Mouse (Mus musculus): ENCODE results near the gene 4933417A18Rik. TPM values are rescaled to one million over a fixed set of nuclear protein-coding genes. Genes with fewer than 3 reads are reported as not detected.
A peak's percentile ranks its signal among the peaks of the same experiment; 100 is the strongest.
"Not testable (repeated sequence)": the region's sequence is repeated elsewhere in the genome, so short reads cannot be mapped to it uniquely, and the experiment has no call there.

Gene 4933417A18Rik
- polyA plus RNA-seq, 1 experiment from 2014 or later: not detected

GRCm38 (mm10) chr13:34934931-34935644 is 10.9 kb downstream of the 4933417A18Rik start:
- Histone ChIP-seq H3K4me1 (ENCODE audit: control insufficient read depth, insufficient read depth, low read length) (no peaks in the 10 kb centered on the region), H3K4me2 (ENCODE audit: low read length) (no peak overlapping the region), H3K9me3 (ENCODE audit: control insufficient read depth, low read length) (no peaks in the 10 kb centered on the region), H3K27ac (replicated peaks; ENCODE audit: low read depth, low read length) (no peak overlapping the region), H3K4me3 (replicated peaks; ENCODE audit: low read depth, low read length) (no peak overlapping the region), H3K36me3 (ENCODE audit: control insufficient read depth, insufficient read depth, low read length) (no peaks in the 10 kb centered on the region), H3K9ac (replicated peaks; ENCODE audit: low read length) (no peak overlapping the region), H3K27me3 (ENCODE audit: control insufficient read depth, insufficient read depth, low read length) (no peaks in the 10 kb centered on the region)
- ATAC-seq (ENCODE audit: low FRiP score, low TSS enrichment) (no peak), DNase-seq (peak; percentile 28)
- 80% methylated on average over 10 of the region's 10 CpGs for WGBS

- Histone ChIP-seq H3K4me1 (ENCODE audit: control insufficient read depth, insufficient read depth, low read length) (no peaks in the 10 kb centered on the region), H3K27me3 (ENCODE audit: control insufficient read depth, insufficient read depth, low read length) (no peaks in the 10 kb centered on the region), H3K4me2 (ENCODE audit: low read length) (no peak overlapping the region), H3K27ac (replicated peaks; ENCODE audit: low read depth, low read length) (no peak overlapping the region), H3K9ac (replicated peaks; ENCODE audit: low read length) (no peak overlapping the region), H3K9me3 (ENCODE audit: control insufficient read depth, low read length) (no peaks in the 10 kb centered on the region), H3K4me3 (replicated peaks; ENCODE audit: low read depth, low read length) (no peak overlapping the region), H3K36me3 (ENCODE audit: control insufficient read depth, insufficient read depth, low read length) (no peaks in the 10 kb centered on the region)
- DNase-seq: no peak
- no peak for ATAC-seq (ENCODE audit: low FRiP score, low TSS enrichment)
Measured at GRCm38 (mm10) chr13:34942370-34942769, 18.2 kb downstream of the 4933417A18Rik start.

GRCm38 (mm10) chr13:34951437-34951836 is 27.2 kb downstream of the 4933417A18Rik start:
- WGBS: 97% methylated on average over 2 of the region's 2 CpGs
- H3K9me3 ChIP-seq (ENCODE audit: control insufficient read depth, low read length); DNase-seq; H3K4me2 ChIP-seq (ENCODE audit: low read length); H3K27ac ChIP-seq (replicated peaks; ENCODE audit: low read depth, low read length); H3K4me1 ChIP-seq (ENCODE audit: control insufficient read depth, insufficient read depth, low read length); H3K36me3 ChIP-seq (ENCODE audit: control insufficient read depth, insufficient read depth, low read length); ATAC-seq (ENCODE audit: low FRiP score, low TSS enrichment); H3K9ac ChIP-seq (replicated peaks; ENCODE audit: low read length); H3K4me3 ChIP-seq (replicated peaks; ENCODE audit: low read depth, low read length); H3K27me3 ChIP-seq (ENCODE audit: control insufficient read depth, insufficient read depth, low read length): not testable (repeated sequence)

- no peak for ATAC-seq (ENCODE audit: low FRiP score, low TSS enrichment)
- WGBS: 88% methylated on average over 4 of the region's 4 CpGs
- Histone ChIP-seq H3K4me3 (replicated peaks; ENCODE audit: low read depth, low read length) (no peak overlapping the region), H3K27me3 (ENCODE audit: control insufficient read depth, insufficient read depth, low read length) (no peaks in the 10 kb centered on the region), H3K27ac (replicated peaks; ENCODE audit: low read depth, low read length) (no peak overlapping the region), H3K4me1 (ENCODE audit: control insufficient read depth, insufficient read depth, low read length) (no peaks in the 10 kb centered on the region), H3K9me3 (ENCODE audit: control insufficient read depth, low read length) (no peaks in the 10 kb centered on the region), H3K9ac (replicated peaks; ENCODE audit: low read length) (no peak overlapping the region), H3K4me2 (ENCODE audit: low read length) (no peak overlapping the region), H3K36me3 (ENCODE audit: control insufficient read depth, insufficient read depth, low read length) (no peaks in the 10 kb centered on the region)
- no peak for DNase-seq
Measured at GRCm38 (mm10) chr13:34956901-34957300, 32.7 kb downstream of the 4933417A18Rik start.

GRCm38 (mm10) chr13:34958158-34958557 is 33.9 kb downstream of the 4933417A18Rik start:
- not testable (repeated sequence) for H3K36me3 ChIP-seq (ENCODE audit: control insufficient read depth, insufficient read depth, low read length); ATAC-seq (ENCODE audit: low FRiP score, low TSS enrichment); H3K4me3 ChIP-seq (replicated peaks; ENCODE audit: low read depth, low read length); H3K4me1 ChIP-seq (ENCODE audit: control insufficient read depth, insufficient read depth, low read length); H3K27me3 ChIP-seq (ENCODE audit: control insufficient read depth, insufficient read depth, low read length); H3K9ac ChIP-seq (replicated peaks; ENCODE audit: low read length); H3K9me3 ChIP-seq (ENCODE audit: control insufficient read depth, low read length); H3K4me2 ChIP-seq (ENCODE audit: low read length); H3K27ac ChIP-seq (replicated peaks; ENCODE audit: low read depth, low read length)
- 76% methylated on average over 3 of the region's 3 CpGs for WGBS
- DNase-seq: peak; percentile 4

- no peaks in the 10 kb centered on the region for H3K36me3 ChIP-seq (ENCODE audit: control insufficient read depth, insufficient read depth, low read length)
- no peak overlapping the region for H3K9ac ChIP-seq (replicated peaks; ENCODE audit: low read length)
- peaks cover 8% of the 10 kb centered on the region; the same call in 1 of the 2 replicates for H3K27me3 ChIP-seq (ENCODE audit: control insufficient read depth, insufficient read depth, low read length)
- DNase-seq: no peak
- WGBS: 86% methylated on average over 4 of the region's 4 CpGs
- H3K9me3 ChIP-seq (ENCODE audit: control insufficient read depth, low read length): no peaks in the 10 kb centered on the region
- H3K4me1 ChIP-seq (ENCODE audit: control insufficient read depth, insufficient read depth, low read length): 0 out of 2 replicates have a peak, but pooled peaks cover 3% of the 10 kb centered on the region
- no peak for ATAC-seq (ENCODE audit: low FRiP score, low TSS enrichment)
- no peak overlapping the region for H3K4me2 ChIP-seq (ENCODE audit: low read length)
- no peak overlapping the region for H3K4me3 ChIP-seq (replicated peaks; ENCODE audit: low read depth, low read length)
- H3K27ac ChIP-seq (replicated peaks; ENCODE audit: low read depth, low read length): no peak overlapping the region
Measured at GRCm38 (mm10) chr13:34960996-34961770, 37.0 kb downstream of the 4933417A18Rik start.

GRCm38 (mm10) chr13:34963511-34964397 is 39.5 kb downstream of the 4933417A18Rik start, which contains the start of gene Eci3:
Gene Eci3 (minus strand): TSS chr13:34963810.
- H3K27me3 ChIP-seq (ENCODE audit: control insufficient read depth, insufficient read depth, low read length): peaks cover 8% of the 10 kb centered on the region; the same call in 1 of the 2 replicates
- peak within 1 kb of the TSS; percentile 34; the same call in 1 of the 2 replicates for H3K9ac ChIP-seq (replicated peaks; ENCODE audit: low read length)
- 2% methylated on average over 32 of the region's 32 CpGs for WGBS
- no peaks in the 10 kb centered on the region for H3K36me3 ChIP-seq (ENCODE audit: control insufficient read depth, insufficient read depth, low read length)
- H3K27ac ChIP-seq (replicated peaks; ENCODE audit: low read depth, low read length): no peak within 1 kb of the TSS
- no peaks in the 10 kb centered on the region for H3K9me3 ChIP-seq (ENCODE audit: control insufficient read depth, low read length)
- peak within 1 kb of the TSS; percentile 63 for H3K4me2 ChIP-seq (ENCODE audit: low read length)
- peak; percentile 49 for DNase-seq
- 0 out of 2 replicates have a peak, but pooled peaks cover 3% of the 10 kb centered on the region for H3K4me1 ChIP-seq (ENCODE audit: control insufficient read depth, insufficient read depth, low read length)
- ATAC-seq (ENCODE audit: low FRiP score, low TSS enrichment): no peak
- H3K4me3 ChIP-seq (replicated peaks; ENCODE audit: low read depth, low read length): peak within 1 kb of the TSS; percentile 32

- Histone ChIP-seq H3K4me1 (ENCODE audit: control insufficient read depth, insufficient read depth, low read length) (0 out of 2 replicates have a peak, but pooled peaks cover 3% of the 10 kb centered on the region), H3K36me3 (ENCODE audit: control insufficient read depth, insufficient read depth, low read length) (no peaks in the 10 kb centered on the region), H3K9me3 (ENCODE audit: control insufficient read depth, low read length) (no peaks in the 10 kb centered on the region), H3K4me3 (replicated peaks; ENCODE audit: low read depth, low read length) (peak overlapping the region; percentile 32), H3K27me3 (ENCODE audit: control insufficient read depth, insufficient read depth, low read length) (peaks cover 8% of the 10 kb centered on the region; the same call in 1 of the 2 replicates), H3K4me2 (ENCODE audit: low read length) (peak overlapping the region; percentile 63), H3K27ac (replicated peaks; ENCODE audit: low read depth, low read length) (no peak overlapping the region), H3K9ac (replicated peaks; ENCODE audit: low read length) (no peak overlapping the region)
- peak; percentile 42 for DNase-seq
- ATAC-seq (ENCODE audit: low FRiP score, low TSS enrichment): no peak
- 5% methylated on average over 14 of the region's 14 CpGs for WGBS
Measured at GRCm38 (mm10) chr13:34964419-34964818, 40.2 kb downstream of the 4933417A18Rik start.

Measured in midbrain, embryonic 14.5 days (tissue).